Mouse (Mus musculus) thymus, adult 2 months (tissue): ENCODE measurements around the gene Tent2.

Experiments used
- CTCF ChIP-seq: fragments of 200-500 bp; IDR thresholded peaks from 2 replicates; pipeline ENCODE4 v1.5.1; 2012; ENCODE audit warnings: mild to moderate bottlenecking, control low read depth, low read length, moderate library complexity, borderline replicate concordance; ENCODE audit not compliant: control insufficient read depth, poor library complexity, insufficient read depth; ENCODE audit errors: extremely low read depth
- POLR2A ChIP-seq: fragments of 200-500 bp; IDR thresholded peaks from 2 replicates; pipeline ENCODE4 v1.6.1; 2012; ENCODE audit warnings: mild to moderate bottlenecking, low read length, control low read depth, moderate library complexity; ENCODE audit not compliant: control insufficient read depth, poor library complexity, insufficient read depth; ENCODE audit errors: extremely low read depth

DNA sequence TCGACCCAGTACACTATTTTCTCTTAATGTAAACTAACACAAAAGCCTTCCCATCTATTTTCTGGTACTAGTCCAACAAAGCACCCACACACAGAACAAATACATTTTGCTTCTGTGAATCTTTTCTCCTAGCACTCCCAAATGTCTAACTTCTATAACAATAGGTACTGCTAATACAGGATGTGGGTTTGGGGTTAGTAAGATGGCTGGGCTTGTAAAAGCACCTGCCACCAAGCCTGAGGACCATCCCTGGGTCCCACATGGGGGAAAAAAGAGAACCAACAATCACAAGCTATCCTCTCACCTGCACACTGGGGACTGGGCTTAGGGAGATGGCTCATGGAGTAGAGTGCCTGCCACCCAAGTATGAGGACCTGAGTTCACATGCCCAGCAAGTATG, 38.9 kb downstream of the Tent2 start:
- TF ChIP-seq POLR2A (no peak), CTCF (no peak)
